Mouse (Mus musculus): ENCODE measurements around the gene Dnah14.

Dnah14 gene

GRCm38 (mm10) chr1:181576322-181576721 is at the start of gene Dnah14:
Gene Dnah14, plus strand, starts transcription at chr1:181576559.
- in situ Hi-C loops (cut with MboI; ENCODE audit: unreplicated experiment in 2 of 2) = no loop called here

GRCm38 (mm10) chr1:181529368-181529767 is 47.0 kb upstream of the Dnah14 start:
- in situ Hi-C loops (cut with MboI; ENCODE audit: unreplicated experiment in 2 of 2) = no loop called here

GRCm38 (mm10) chr1:181535165-181535873 is 41.0 kb upstream of the Dnah14 start:
- in situ Hi-C loops (cut with MboI; ENCODE audit: unreplicated experiment in 2 of 2) = loop anchor here in 1 of 2 experiments (10.0 kb wide), 1 partner anchor 261 kb away; no protein-coding TSS in a partner anchor

- in situ Hi-C loops (cut with MboI; ENCODE audit: unreplicated experiment in 2 of 2) = loop anchor here in 1 of 2 experiments (10.0 kb wide), 1 partner anchor 263 kb away; no protein-coding TSS in a partner anchor
Measured at GRCm38 (mm10) chr1:181537627-181538525, 38.5 kb upstream of the Dnah14 start.

GRCm38 (mm10) chr1:181539846-181540769 is 36.3 kb upstream of the Dnah14 start:
- in situ Hi-C loops (cut with MboI; ENCODE audit: unreplicated experiment in 2 of 2) = loop anchor here (5.0 to 10.0 kb wide), 5 partner anchors 263 to 665 kb away; no protein-coding TSS in a partner anchor

- in situ Hi-C loops (cut with MboI; ENCODE audit: unreplicated experiment in 2 of 2) = loop anchor here (5.0 to 10.0 kb wide), 4 partner anchors 267 to 669 kb away; no protein-coding TSS in a partner anchor
Measured at GRCm38 (mm10) chr1:181543711-181544383, 32.5 kb upstream of the Dnah14 start.

GRCm38 (mm10) chr1:181545044-181545772 is 31.2 kb upstream of the Dnah14 start:
- in situ Hi-C loops (cut with MboI; ENCODE audit: unreplicated experiment in 2 of 2) = loop anchor here (5.0 to 10.0 kb wide), 2 partner anchors 543 to 670 kb away; no protein-coding TSS in a partner anchor

- in situ Hi-C loops (cut with MboI; ENCODE audit: unreplicated experiment in 2 of 2) = loop anchor here (5.0 to 10.0 kb wide), 3 partner anchors 335 to 675 kb away; no protein-coding TSS in a partner anchor
Measured at GRCm38 (mm10) chr1:181549987-181550386, 26.4 kb upstream of the Dnah14 start.

- in situ Hi-C loops (cut with MboI; ENCODE audit: unreplicated experiment in 2 of 2) = loop anchor here in 1 of 2 experiments (10.0 kb wide), 1 partner anchor 334 kb away; no protein-coding TSS in a partner anchor
Measured at GRCm38 (mm10) chr1:181550826-181551225, 25.5 kb upstream of the Dnah14 start.

GRCm38 (mm10) chr1:181552533-181553410 is 23.6 kb upstream of the Dnah14 start:
- in situ Hi-C loops (cut with MboI; ENCODE audit: unreplicated experiment in 2 of 2) = loop anchor here in 1 of 2 experiments (10.0 kb wide), 1 partner anchor 332 kb away; no protein-coding TSS in a partner anchor

GRCm38 (mm10) chr1:181555475-181555874 is 20.9 kb upstream of the Dnah14 start:
- in situ Hi-C loops (cut with MboI; ENCODE audit: unreplicated experiment in 2 of 2) = loop anchor here in 1 of 2 experiments (10.0 kb wide), 1 partner anchor 329 kb away; no protein-coding TSS in a partner anchor

GRCm38 (mm10) chr1:181559655-181560054 is 16.7 kb upstream of the Dnah14 start:
- in situ Hi-C loops (cut with MboI; ENCODE audit: unreplicated experiment in 2 of 2) = loop anchor here in 1 of 2 experiments (10.0 kb wide), 1 partner anchor 325 kb away; no protein-coding TSS in a partner anchor

GRCm38 (mm10) chr1:181560325-181560724 is 16.0 kb upstream of the Dnah14 start:
- in situ Hi-C loops (cut with MboI; ENCODE audit: unreplicated experiment in 2 of 2) = no loop called here

- in situ Hi-C loops (cut with MboI; ENCODE audit: unreplicated experiment in 2 of 2) = no loop called here
Measured at GRCm38 (mm10) chr1:181560896-181561767, 15.2 kb upstream of the Dnah14 start.

- in situ Hi-C loops (cut with MboI; ENCODE audit: unreplicated experiment in 2 of 2) = no loop called here
Measured at GRCm38 (mm10) chr1:181561768-181562444, 14.5 kb upstream of the Dnah14 start.

- in situ Hi-C loops (cut with MboI; ENCODE audit: unreplicated experiment in 2 of 2) = no loop called here
Measured at GRCm38 (mm10) chr1:181569447-181569846, 6.9 kb upstream of the Dnah14 start.
